Mouse (Mus musculus) hindbrain, embryonic 16.5 days (tissue): ENCODE results near the gene Snph. TPM values are rescaled to one million over a fixed set of nuclear protein-coding genes. Genes with fewer than 3 reads are reported as not detected.

Experiments
- ATAC-seq: fragments of 200-750 bp; cut with Nextera tagmentation; 2 replicates; pipeline ENCODE4 v1.8.0; 2017; ENCODE audit warnings: moderate TSS enrichment, moderate library complexity
- H3K27ac ChIP-seq: fragments of 300-500 bp; sonication (generic); 2 replicates; pipeline ENCODE4 v1.5.1; 2014; ENCODE audit warnings: low read depth, mild to moderate bottlenecking, control low read depth, low read length, moderate library complexity
- H3K27me3 ChIP-seq: fragments of 300-500 bp; sonication (generic); replicated peaks from 2 replicates; pipeline ENCODE4 v1.6.1; 2014; ENCODE audit warnings: low read length; ENCODE audit not compliant: control insufficient read depth, insufficient read depth
- H3K36me3 ChIP-seq: fragments of 300-500 bp; sonication (generic); 2 replicates; pipeline ENCODE4 v1.6.1; 2014; ENCODE audit warnings: mild to moderate bottlenecking, low read length, moderate library complexity, mixed read lengths; ENCODE audit not compliant: control insufficient read depth, insufficient read depth
- H3K4me1 ChIP-seq: fragments of 300-500 bp; sonication (generic); 2 replicates; pipeline ENCODE4 v1.6.1; 2014; ENCODE audit warnings: low read depth, low read length; ENCODE audit not compliant: control insufficient read depth, insufficient read depth
- H3K4me2 ChIP-seq: fragments of 300-500 bp; sonication (generic); 2 replicates; pipeline ENCODE4 v1.6.1; 2014; ENCODE audit warnings: mild to moderate bottlenecking, low read length, control low read depth, moderate library complexity
- H3K4me3 ChIP-seq: fragments of 300-500 bp; sonication (generic); 2 replicates; pipeline ENCODE4 v1.5.1; 2014; ENCODE audit warnings: mild to moderate bottlenecking, low read length, control low read depth, moderate library complexity
- H3K9ac ChIP-seq: fragments of 300-500 bp; sonication (generic); 2 replicates; pipeline ENCODE4 v1.6.1; 2014; ENCODE audit warnings: low read depth, mild to moderate bottlenecking, control low read depth, low read length, moderate library complexity
- H3K9me3 ChIP-seq: fragments of 300-500 bp; sonication (generic); 2 replicates; pipeline ENCODE4 v1.6.1; 2014; ENCODE audit warnings: mild to moderate bottlenecking, low read length, moderate library complexity; ENCODE audit not compliant: control insufficient read depth
- WGBS: fragments of 180-500 bp; shearing (Covaris S2); extraction: QIAGEN DNeasy Blood & Tissue Kit; methylation state at CpG from one replicate; pipeline ENCODE4 v1.1.7; 2014; 5-methylcytosine and 5-hydroxymethylcytosine counted together
- polyA plus RNA-seq: library from polyadenylated mRNA; unstranded; fragments of >200 nt; fragmentation: Nextera tagmentation; extraction: Ambion mirVana; gene quantifications from 2 replicates; pipeline ENCODE4 v1.2.1, GENCODE M21; 2015

Snph gene
- 24.8 and 28.3 TPM in 2 replicates for polyA plus RNA-seq

- H3K27me3 ChIP-seq = no peaks in the 10 kb centered on the region
- under 1% methylated on average over 47 of the region's 47 CpGs for WGBS
- H3K4me1 ChIP-seq = peaks cover 22% of the 10 kb centered on the region
- H3K9me3 ChIP-seq = no peaks in the 10 kb centered on the region
- peak; percentile 92 for ATAC-seq
- peak within 1 kb of the TSS; percentile 84 for H3K4me2 ChIP-seq
- peak within 1 kb of the TSS; percentile 92 for H3K4me3 ChIP-seq
- no peaks in the 10 kb centered on the region for H3K36me3 ChIP-seq
- H3K9ac ChIP-seq = peak within 1 kb of the TSS; percentile 93
- H3K27ac ChIP-seq = peak within 1 kb of the TSS; percentile 94
These were observed at the start of gene Snph for GRCm38 (mm10) chr2:151632159-151632814. TSS of gene Snph (minus strand) at chr2:151632593.

- 63% methylated on average over 2 of the region's 2 CpGs for WGBS
- peak; percentile 72; the same call in 1 of the 2 replicates for ATAC-seq
These were observed 43.8 kb upstream of the Snph start for GRCm38 (mm10) chr2:151676234-151676633.

GRCm38 (mm10) chr2:151670968-151671329 lies 38.6 kb upstream of the Snph start:
- Histone ChIP-seq H3K9ac (no peak overlapping the region), H3K27ac (no peak overlapping the region), H3K36me3 (no peaks in the 10 kb centered on the region), H3K4me2 (no peak overlapping the region), H3K4me3 (no peak overlapping the region), H3K9me3 (no peaks in the 10 kb centered on the region), H3K4me1 (no peaks in the 10 kb centered on the region), H3K27me3 (no peaks in the 10 kb centered on the region)
- 58% methylated on average over 1 of the region's 1 CpGs for WGBS
- no peak; the same call in 1 of the 2 replicates for ATAC-seq

More at GRCm38 (mm10) chr2:151676234-151676633, 43.8 kb upstream of the Snph start:
- no peaks in the 10 kb centered on the region for H3K9me3 ChIP-seq
- H3K4me1 ChIP-seq = no peaks in the 10 kb centered on the region
- H3K27ac ChIP-seq = no peak overlapping the region
- H3K4me2 ChIP-seq = no peak overlapping the region
- H3K9ac ChIP-seq = no peak overlapping the region
- H3K27me3 ChIP-seq = no peaks in the 10 kb centered on the region
- no peaks in the 10 kb centered on the region for H3K36me3 ChIP-seq
- H3K4me3 ChIP-seq = no peak overlapping the region

- peak overlapping the region; percentile 33 for H3K4me3 ChIP-seq
- peak; percentile 81 for ATAC-seq
- H3K27me3 ChIP-seq = no peaks in the 10 kb centered on the region
- H3K36me3 ChIP-seq = no peaks in the 10 kb centered on the region
- H3K27ac ChIP-seq = no peak overlapping the region
- no peaks in the 10 kb centered on the region for H3K4me1 ChIP-seq
- 34% methylated on average over 46 of the region's 48 CpGs for WGBS
- H3K9me3 ChIP-seq = no peaks in the 10 kb centered on the region
- peak overlapping the region; percentile 54 for H3K4me2 ChIP-seq
- peak overlapping the region; percentile 60 for H3K9ac ChIP-seq
These were observed 37.9 kb upstream of the Snph start for GRCm38 (mm10) chr2:151670026-151670967.

GRCm38 (mm10) chr2:151668433-151668832 lies 36.0 kb upstream of the Snph start, which contains the start of gene Rad21l:
TSS of gene Rad21l (minus strand) at chr2:151668533.
- ATAC-seq = no peak
- no peaks in the 10 kb centered on the region for H3K36me3 ChIP-seq
- H3K9me3 ChIP-seq = no peaks in the 10 kb centered on the region
- H3K9ac ChIP-seq = no peak within 1 kb of the TSS
- H3K27me3 ChIP-seq = no peaks in the 10 kb centered on the region
- H3K27ac ChIP-seq = no peak within 1 kb of the TSS
- 84% methylated on average over 3 of the region's 3 CpGs for WGBS
- H3K4me2 ChIP-seq = no peak within 1 kb of the TSS
- H3K4me1 ChIP-seq = no peaks in the 10 kb centered on the region
- H3K4me3 ChIP-seq = no peak within 1 kb of the TSS

GRCm38 (mm10) chr2:151652053-151652452 lies 19.7 kb upstream of the Snph start:
- Histone ChIP-seq H3K4me3 (no peak overlapping the region), H3K27me3 (no peaks in the 10 kb centered on the region), H3K27ac (no peak overlapping the region), H3K4me1 (no peaks in the 10 kb centered on the region), H3K9me3 (no peaks in the 10 kb centered on the region), H3K9ac (no peak overlapping the region), H3K4me2 (no peak overlapping the region), H3K36me3 (no peaks in the 10 kb centered on the region)
- WGBS = 84% methylated on average over 1 of the region's 1 CpGs
- no peak for ATAC-seq

GRCm38 (mm10) chr2:151636015-151636402 lies 3.6 kb upstream of the Snph start:
- H3K27me3 ChIP-seq = no peaks in the 10 kb centered on the region
- H3K9ac ChIP-seq = no peak overlapping the region
- H3K4me3 ChIP-seq = no peak overlapping the region
- no peaks in the 10 kb centered on the region for H3K36me3 ChIP-seq
- H3K27ac ChIP-seq = no peak overlapping the region
- 65% methylated on average over 2 of the region's 2 CpGs for WGBS
- H3K9me3 ChIP-seq = no peaks in the 10 kb centered on the region
- ATAC-seq = no peak
- H3K4me1 ChIP-seq = peaks cover 10% of the 10 kb centered on the region
- H3K4me2 ChIP-seq = no peak overlapping the region

- Histone ChIP-seq H3K4me2 (no peak overlapping the region), H3K36me3 (no peaks in the 10 kb centered on the region), H3K4me3 (no peak overlapping the region), H3K4me1 (peaks cover 15% of the 10 kb centered on the region), H3K27me3 (no peaks in the 10 kb centered on the region), H3K9ac (no peak overlapping the region), H3K27ac (no peak overlapping the region), H3K9me3 (no peaks in the 10 kb centered on the region)
- no peak for ATAC-seq
- 59% methylated on average over 9 of the region's 9 CpGs for WGBS
These were observed 3.1 kb upstream of the Snph start for GRCm38 (mm10) chr2:151635362-151636014.

- 26% methylated on average over 2 of the region's 2 CpGs for WGBS
- no peaks in the 10 kb centered on the region for H3K9me3 ChIP-seq
- no peak overlapping the region for H3K27ac ChIP-seq
- no peak for ATAC-seq
- no peak overlapping the region for H3K4me2 ChIP-seq
- H3K4me1 ChIP-seq = peaks cover 15% of the 10 kb centered on the region
- H3K36me3 ChIP-seq = no peaks in the 10 kb centered on the region
- no peaks in the 10 kb centered on the region for H3K27me3 ChIP-seq
- H3K9ac ChIP-seq = no peak overlapping the region
- H3K4me3 ChIP-seq = no peak overlapping the region
These were observed 2.5 kb upstream of the Snph start for GRCm38 (mm10) chr2:151634903-151635302.
